8 mouse cellular contexts compared by ENCODE assay signal in the genomic region with DNA sequence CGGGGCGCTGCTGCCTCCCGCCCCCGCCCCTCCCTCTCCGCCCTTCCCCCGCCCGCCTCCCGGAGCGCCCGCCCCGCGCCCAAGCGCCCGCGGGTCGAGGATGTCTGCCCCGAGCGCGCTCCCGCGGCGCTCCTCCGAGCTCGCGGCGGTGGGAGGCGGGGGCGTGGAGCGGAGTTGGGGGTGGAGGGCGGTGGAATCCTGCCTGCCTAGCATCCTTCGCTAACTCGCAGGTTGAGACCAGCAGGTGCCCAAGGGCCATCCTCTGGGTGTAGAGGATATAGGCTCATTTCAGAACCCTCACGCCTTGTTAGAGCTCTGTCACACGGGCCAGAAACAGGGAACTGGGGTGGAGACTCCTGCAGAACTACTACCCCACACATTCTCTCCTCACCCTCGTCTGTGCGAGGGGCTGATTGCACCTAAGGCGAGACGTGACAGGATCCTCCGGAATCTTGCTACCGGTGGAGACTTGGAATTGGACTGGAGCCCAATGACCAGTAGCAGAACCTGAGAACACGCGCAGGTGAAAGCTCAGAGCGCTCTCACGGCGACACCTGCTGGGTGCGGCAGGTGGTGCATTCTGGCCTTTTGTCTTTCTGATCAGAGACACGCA. TPM values are rescaled to one million over a fixed set of nuclear protein-coding genes. Genes with fewer than 3 reads are reported as not detected.
A peak's percentile ranks its signal among the peaks of the same experiment; 100 is the strongest.
DNase-seq lines count a peak whose midpoint lies in the region; ATAC-seq and TF ChIP-seq lines count a peak whose summit lies in the region.

No protein-coding gene starts in this region.

- no peak for TF ChIP-seq POLR2A in thymus, adult 2 months (IDR thresholded peaks at IDR 0.05; ENCODE audit: control insufficient read depth, extremely low read depth, insufficient read depth, low read length, poor library complexity)

- TF ChIP-seq CTCF in thymus, adult 2 months (IDR thresholded peaks at IDR 0.05; ENCODE audit: borderline replicate concordance, control insufficient read depth, extremely low read depth, insufficient read depth, low read length, poor library complexity): peak; percentile 83; the same call in 1 of the 2 replicates

- WGBS in thymus, adult 2 months: 1% methylated on average over 46 of the region's 47 CpGs
- under 1% methylated on average over 25 of the region's 47 CpGs for WGBS in limb, embryonic 11.5 days
- WGBS in midbrain, embryonic 12.5 days: under 1% methylated on average over 34 of the region's 47 CpGs

- no peak overlapping the region for H3K27ac ChIP-seq in thymus, adult 2 months (ENCODE audit: control insufficient read depth, insufficient read depth, low read length)
- H3K27ac ChIP-seq in limb, embryonic 11.5 days (replicated peaks; ENCODE audit: low read depth, low read length): no peak overlapping the region
- H3K27ac ChIP-seq in midbrain, embryonic 12.5 days (replicated peaks): peak overlapping the region; percentile 70

- H3K4me3 ChIP-seq in thymus, adult 2 months (ENCODE audit: control insufficient read depth, insufficient read depth, low read length): peak overlapping the region; percentile 8; the same call in 1 of the 2 replicates
- peak overlapping the region; percentile 42 for H3K4me3 ChIP-seq in limb, embryonic 11.5 days (ENCODE audit: low read depth, low read length)
- peak overlapping the region; percentile 66 for H3K4me3 ChIP-seq in midbrain, embryonic 12.5 days

- 0 out of 2 replicates have a peak overlapping the region, but pooled peaks have one; percentile 7 for H3K9ac ChIP-seq in limb, embryonic 11.5 days (ENCODE audit: low read length)
- peak overlapping the region; percentile 71 for H3K9ac ChIP-seq in midbrain, embryonic 12.5 days (replicated peaks)

- no peaks in the 10 kb centered on the region; the same call in 1 of the 2 replicates for H3K4me1 ChIP-seq in thymus, adult 2 months (replicated peaks; ENCODE audit: control insufficient read depth, insufficient read depth, low read length)
- peaks cover 12% of the 10 kb centered on the region for H3K4me1 ChIP-seq in limb, embryonic 11.5 days (ENCODE audit: control insufficient read depth, insufficient read depth, low read length)
- peaks cover 28% of the 10 kb centered on the region for H3K4me1 ChIP-seq in midbrain, embryonic 12.5 days

- ATAC-seq in limb, embryonic 11.5 days (ENCODE audit: insufficient number of reproducible peaks, low FRiP score, low TSS enrichment, low read depth): no peak
- ATAC-seq in midbrain, embryonic 12.5 days (ENCODE audit: low FRiP score, low read depth): peak; percentile 59

- DNase-seq in thymus, adult 2 months: peak; percentile 66
- DNase-seq in thymus, adult 18-20 months: no peak
- peak; percentile 82 for DNase-seq in embryo, embryonic 11 days
- peak; percentile 16 for DNase-seq in heart, adult 8-10 months (ENCODE audit: low spot score)
- peak; percentile 82 for DNase-seq in kidney, adult 9 months
- peak; percentile 87 for DNase-seq in limb, embryonic 11.5 days (ENCODE audit: low spot score)
- DNase-seq in spleen, postnatal 14 days (ENCODE audit: low spot score in 2 of 2): peak; percentile 11 to 20

- no peaks in the 10 kb centered on the region for H3K9me3 ChIP-seq in limb, embryonic 11.5 days (ENCODE audit: control insufficient read depth, low read length)
- no peaks in the 10 kb centered on the region for H3K9me3 ChIP-seq in midbrain, embryonic 12.5 days

- H3K36me3 ChIP-seq in thymus, adult 2 months (ENCODE audit: control insufficient read depth, insufficient read depth, low read length): no peaks in the 10 kb centered on the region
- no peaks in the 10 kb centered on the region for H3K36me3 ChIP-seq in limb, embryonic 11.5 days (ENCODE audit: control insufficient read depth, insufficient read depth, low read length)
- H3K36me3 ChIP-seq in midbrain, embryonic 12.5 days: peaks cover 12% of the 10 kb centered on the region

- peaks cover 2% of the 10 kb centered on the region for H3K27me3 ChIP-seq in thymus, adult 2 months (ENCODE audit: control insufficient read depth, insufficient read depth, low read length)
- H3K27me3 ChIP-seq in limb, embryonic 11.5 days (ENCODE audit: control insufficient read depth, insufficient read depth, low read length): peaks cover 65% of the 10 kb centered on the region
- peaks cover 82% of the 10 kb centered on the region for H3K27me3 ChIP-seq in midbrain, embryonic 12.5 days

- peak overlapping the region; percentile 87 for H3K4me2 ChIP-seq in limb, embryonic 11.5 days (ENCODE audit: low read depth, severe bottlenecking)
- peak overlapping the region; percentile 89 for H3K4me2 ChIP-seq in midbrain, embryonic 12.5 days (replicated peaks)

RNA-seq across cellular contexts. Expression of a gene that starts 0.3 kb away (rescaled TPM):
- 0.04 and 0.13 TPM in 2 replicates for polyA plus RNA-seq in thymus, adult 2 months (2012; rRNA removed)
- total RNA-seq in heart, adult 8-10 months (2022): not detected
- polyA plus RNA-seq in limb, embryonic 11.5 days (2014; fragmentation: Nextera tagmentation; extraction: Ambion mirVana): 2.5 and 2.8 TPM in 2 replicates
- 10.3 and 16.4 TPM in 2 replicates for polyA plus RNA-seq in midbrain, embryonic 12.5 days (2016; fragmentation: Nextera tagmentation; extraction: Ambion mirVana)

Comparison
In these comparisons a context has a peak if more than half of its experiments do, and no peak if none do; other contexts are left out.
1. DNase-seq: peak in thymus, adult 2 months (single experiment), embryo, embryonic 11 days (single experiment), heart, adult 8-10 months (single experiment), kidney, adult 9 months (single experiment), limb, embryonic 11.5 days (single experiment) and spleen, postnatal 14 days (2 of 2); none in thymus, adult 18-20 months (0 of 2).
2. H3K4me3 ChIP-seq: peak in every context shown above with its lines; median percentile 66 in midbrain, embryonic 12.5 days; 42 in limb, embryonic 11.5 days; 8 in thymus, adult 2 months.